Comparison of ENCODE assay signal across 8 mouse cellular contexts in the genomic region with DNA sequence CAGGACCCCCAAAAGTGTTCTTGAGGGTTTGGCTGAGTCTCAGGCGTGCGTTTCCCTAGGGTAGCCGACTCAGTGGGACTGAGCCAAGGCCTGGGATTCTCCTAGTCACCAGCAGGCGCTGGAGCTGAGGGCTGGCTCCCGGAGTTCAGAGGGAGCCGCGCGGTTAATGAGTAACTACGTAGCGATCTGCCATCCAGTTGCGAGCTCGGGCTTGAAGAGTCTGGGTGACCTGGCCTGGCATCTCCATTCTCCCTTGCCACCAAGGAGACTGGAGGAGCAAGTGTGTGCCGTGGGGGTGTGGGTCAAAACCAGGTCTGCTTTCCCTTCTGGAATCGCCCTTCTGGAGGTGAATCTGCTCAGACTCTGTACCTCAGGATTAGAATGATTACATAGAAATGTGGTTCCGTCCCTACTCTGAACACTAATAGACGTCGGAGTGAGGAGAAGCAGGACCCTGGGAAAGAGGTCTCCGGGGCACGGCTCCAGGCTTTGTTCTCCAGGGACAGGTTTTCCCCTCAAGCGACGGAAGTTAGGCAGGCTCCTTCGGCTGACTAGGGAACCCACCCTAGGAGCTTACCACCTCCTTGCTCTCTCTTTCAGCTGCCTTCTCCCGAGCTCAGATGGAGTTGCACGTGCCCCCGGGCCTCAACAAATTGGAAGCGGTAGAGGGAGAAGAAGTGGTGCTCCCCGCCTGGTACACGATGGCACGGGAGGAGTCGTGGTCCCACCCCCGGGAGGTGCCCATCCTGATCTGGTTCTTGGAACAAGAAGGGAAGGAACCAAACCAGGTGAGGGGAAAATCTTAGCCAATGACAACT. TPM values are rescaled to one million over a fixed set of nuclear protein-coding genes. Genes with fewer than 3 reads are reported as not detected.
DNase-seq lines count a peak whose midpoint lies in the region; ATAC-seq and TF ChIP-seq lines count a peak whose summit lies in the region.

No protein-coding gene starts in this region.

- peaks cover 7% of the 10 kb centered on the region; the same call in 1 of the 2 replicates for H3K36me3 ChIP-seq in heart, embryonic 13.5 days
- H3K36me3 ChIP-seq in kidney, embryonic 16.5 days (ENCODE audit: insufficient read depth, low read length): no peaks in the 10 kb centered on the region; the same call in none of the 2 replicates
- H3K36me3 ChIP-seq in small intestine, adult 2 months (ENCODE audit: control insufficient read depth, insufficient read depth, low read length): no peaks in the 10 kb centered on the region

- peak overlapping the region; percentile 58 for H3K4me3 ChIP-seq in heart, embryonic 13.5 days
- H3K4me3 ChIP-seq in kidney, embryonic 16.5 days (ENCODE audit: low read length): peak overlapping the region; percentile 41
- H3K4me3 ChIP-seq in small intestine, adult 2 months (ENCODE audit: low read depth, low read length): peak overlapping the region; percentile 59

- peak overlapping the region; percentile 91 for H3K4me2 ChIP-seq in heart, embryonic 13.5 days
- H3K4me2 ChIP-seq in kidney, embryonic 16.5 days (replicated peaks; ENCODE audit: low read depth, low read length): peak overlapping the region; percentile 56

- H3K4me1 ChIP-seq in heart, embryonic 13.5 days: peaks cover 37% of the 10 kb centered on the region
- H3K4me1 ChIP-seq in kidney, embryonic 16.5 days (ENCODE audit: insufficient read depth, low read length): peaks cover 32% of the 10 kb centered on the region
- peaks cover 8% of the 10 kb centered on the region for H3K4me1 ChIP-seq in small intestine, adult 2 months (ENCODE audit: control insufficient read depth, insufficient read depth, insufficient read length, low read length)

- DNase-seq in gastrocnemius, postnatal 10 days: peak; percentile 48
- DNase-seq in gastrocnemius, postnatal 4 days (ENCODE audit: low spot score in 2 of 2): no peak
- peak; percentile 49 to 56 for DNase-seq in cerebellum, postnatal 14 days
- peak; percentile 86 for DNase-seq in lung, postnatal 10 days
- DNase-seq in frontal cortex, postnatal 25 days (ENCODE audit: low spot score in 2 of 2): no peak

- TF ChIP-seq POLR2A in small intestine, adult 2 months (IDR thresholded peaks at IDR 0.05; ENCODE audit: low read depth, low read length): no peak; the same call in 1 of the 2 replicates

- WGBS in heart, embryonic 13.5 days: 2% methylated on average over 31 of the region's 31 CpGs
- WGBS in kidney, embryonic 16.5 days: 2% methylated on average over 31 of the region's 31 CpGs
- WGBS in small intestine, adult 2 months: 3% methylated on average over 31 of the region's 31 CpGs

- H3K27ac ChIP-seq in heart, embryonic 13.5 days (replicated peaks): peak overlapping the region; percentile 90
- H3K27ac ChIP-seq in kidney, embryonic 16.5 days (ENCODE audit: low read length): peak overlapping the region; percentile 87
- peak overlapping the region; percentile 51 for H3K27ac ChIP-seq in small intestine, adult 2 months (ENCODE audit: insufficient read depth, low read depth, low read length)

- peak; percentile 53; the same call in 1 of the 2 replicates for TF ChIP-seq CTCF in small intestine, adult 2 months (IDR thresholded peaks at IDR 0.05; ENCODE audit: extremely low read depth, insufficient read length, insufficient replicate concordance, low read depth, low read length)

- H3K27me3 ChIP-seq in heart, embryonic 13.5 days (replicated peaks): peaks cover 49% of the 10 kb centered on the region
- H3K27me3 ChIP-seq in kidney, embryonic 16.5 days (ENCODE audit: insufficient read depth, low read length): peaks cover 51% of the 10 kb centered on the region
- H3K27me3 ChIP-seq in small intestine, adult 2 months (ENCODE audit: control insufficient read depth, insufficient read depth, low read length): 0 out of 2 replicates have a peak, but pooled peaks cover 3% of the 10 kb centered on the region

- no peak for ATAC-seq in heart, embryonic 13.5 days (ENCODE audit: extremely low read depth, insufficient number of reproducible peaks, low FRiP score, low TSS enrichment)
- peak; percentile 86 for ATAC-seq in kidney, embryonic 16.5 days (ENCODE audit: low FRiP score, low TSS enrichment)

- H3K9ac ChIP-seq in heart, embryonic 13.5 days: peak overlapping the region; percentile 82
- peak overlapping the region; percentile 56 for H3K9ac ChIP-seq in kidney, embryonic 16.5 days (replicated peaks; ENCODE audit: low read length)

- H3K9me3 ChIP-seq in heart, embryonic 13.5 days: no peaks in the 10 kb centered on the region
- no peaks in the 10 kb centered on the region for H3K9me3 ChIP-seq in kidney, embryonic 16.5 days (ENCODE audit: low read length)

RNA-seq across cellular contexts. Expression of a gene that starts 3.2 kb away (rescaled TPM):
- total RNA-seq in gastrocnemius, postnatal 10 days (2021): 10 to 100 TPM; 50.9 to 53.8 TPM
- 10 to 100 TPM; 50.7 to 55.3 TPM for total RNA-seq in gastrocnemius, postnatal 4 days (2021)
- 69.9 and 76.5 TPM in 2 replicates for polyA plus RNA-seq in heart, embryonic 13.5 days (2015; fragmentation: Nextera tagmentation; extraction: Ambion mirVana)
- 87.0 and 96.5 TPM in 2 replicates for polyA plus RNA-seq in kidney, embryonic 16.5 days (2015; fragmentation: Nextera tagmentation; extraction: Ambion mirVana)
- 10.1 and 13.6 TPM in 2 replicates for polyA plus RNA-seq in small intestine, adult 2 months (2012; rRNA removed)

RNA-seq across cellular contexts. Expression of a gene that starts 8.0 kb away (rescaled TPM):
- 1 to 10 TPM; 3.4 to 5.4 TPM for total RNA-seq in gastrocnemius, postnatal 10 days (2021)
- 1 to 10 TPM; 2.9 to 6.8 TPM for total RNA-seq in gastrocnemius, postnatal 4 days (2021)
- 1.4 and 1.6 TPM in 2 replicates for polyA plus RNA-seq in heart, embryonic 13.5 days (2015; fragmentation: Nextera tagmentation; extraction: Ambion mirVana)
- polyA plus RNA-seq in kidney, embryonic 16.5 days (2015; fragmentation: Nextera tagmentation; extraction: Ambion mirVana): 2.4 and 2.8 TPM in 2 replicates
- 2.7 and 56.1 TPM in 2 replicates for polyA plus RNA-seq in small intestine, adult 2 months (2012; rRNA removed)

RNA-seq across cellular contexts. Expression of a gene that starts 21.6 kb away (rescaled TPM):
- 1 to 10 TPM; 2.8 to 5.1 TPM for total RNA-seq in gastrocnemius, postnatal 10 days (2021)
- total RNA-seq in gastrocnemius, postnatal 4 days (2021): 1 to 10 TPM; 2.3 to 3.2 TPM
- 5.5 and 5.8 TPM in 2 replicates for polyA plus RNA-seq in heart, embryonic 13.5 days (2015; fragmentation: Nextera tagmentation; extraction: Ambion mirVana)
- 2.1 and 2.6 TPM in 2 replicates for polyA plus RNA-seq in kidney, embryonic 16.5 days (2015; fragmentation: Nextera tagmentation; extraction: Ambion mirVana)
- polyA plus RNA-seq in small intestine, adult 2 months (2012; rRNA removed): 3.1 and 7.8 TPM in 2 replicates

RNA-seq across cellular contexts. Expression of a gene that starts 24.4 kb away (rescaled TPM):
- total RNA-seq in gastrocnemius, postnatal 10 days (2021): 1 to 10 TPM; 4.0 to 4.4 TPM
- total RNA-seq in gastrocnemius, postnatal 4 days (2021): 1 to 10 TPM; 6.0 to 7.2 TPM
- polyA plus RNA-seq in heart, embryonic 13.5 days (2015; fragmentation: Nextera tagmentation; extraction: Ambion mirVana): 9.6 and 10.1 TPM in 2 replicates
- 13.2 and 13.6 TPM in 2 replicates for polyA plus RNA-seq in kidney, embryonic 16.5 days (2015; fragmentation: Nextera tagmentation; extraction: Ambion mirVana)
- polyA plus RNA-seq in small intestine, adult 2 months (2012; rRNA removed): 2.7 and 8.0 TPM in 2 replicates

RNA-seq across cellular contexts. Expression of a gene that starts 42.0 kb away (rescaled TPM):
- 10 to 100 TPM in 1 of 2 experiments, 1 to 10 TPM in 1; 8.9 to 12.3 TPM for total RNA-seq in gastrocnemius, postnatal 10 days (2021)
- total RNA-seq in gastrocnemius, postnatal 4 days (2021): 10 to 100 TPM; 17.7 to 19.5 TPM
- 14.3 and 14.7 TPM in 2 replicates for polyA plus RNA-seq in heart, embryonic 13.5 days (2015; fragmentation: Nextera tagmentation; extraction: Ambion mirVana)
- polyA plus RNA-seq in kidney, embryonic 16.5 days (2015; fragmentation: Nextera tagmentation; extraction: Ambion mirVana): 18.1 and 20.0 TPM in 2 replicates
- 11.8 and 16.2 TPM in 2 replicates for polyA plus RNA-seq in small intestine, adult 2 months (2012; rRNA removed)

Comparison
In these comparisons a context has a peak if more than half of its experiments do, and no peak if none do; other contexts are left out.
1. DNase-seq: peak in gastrocnemius, postnatal 10 days (single experiment), cerebellum, postnatal 14 days (2 of 2) and lung, postnatal 10 days (single experiment); none in gastrocnemius, postnatal 4 days (0 of 2) and frontal cortex, postnatal 25 days (0 of 2).
2. Peak in every context shown above with its lines, with median percentiles within 50 percentile points of each other: H3K27ac ChIP-seq and H3K4me3 ChIP-seq.